Comparison of ENCODE assay signal across 3 mouse cellular contexts in the genomic region with DNA sequence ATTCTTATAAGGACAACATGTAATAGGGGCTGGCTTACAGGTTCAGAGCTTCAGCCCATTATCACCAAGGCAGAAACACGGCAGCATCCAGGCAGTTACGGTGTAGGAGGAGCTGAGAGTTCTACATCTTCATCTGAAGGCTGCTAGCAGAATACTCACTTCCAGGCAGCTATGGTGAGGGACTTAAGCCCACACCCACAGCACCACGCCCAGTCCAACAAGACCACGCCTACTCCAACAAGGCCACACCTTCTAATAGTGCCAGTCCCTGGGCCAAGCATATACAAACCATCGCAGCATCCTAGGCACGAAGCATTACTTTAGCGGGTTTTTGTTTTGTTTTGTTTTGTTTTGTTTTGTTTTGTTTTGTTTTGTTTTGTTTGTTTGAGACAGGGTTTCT. TPM values are rescaled to one million over a fixed set of nuclear protein-coding genes. Genes with fewer than 3 reads are reported as not detected.
"Had no signal": no experiment of that assay in that cellular context is flagged by ENCODE, and none has a peak within 500 bp of the region (broad histone marks: within the 10 kb centered on the region; RNA-seq: fewer than 3 reads in every experiment).

No protein-coding gene starts in this region.

RNA-seq across cellular contexts. Expression of gene Il34, which starts 19.2 kb away (rescaled TPM):
- total RNA-seq: hematopoietic stem cell, adult 5-6 weeks had no signal
- polyA plus RNA-seq: limb, embryonic 11.5 days; liver, embryonic 14.5 days had no signal
